Mouse (Mus musculus) granulocyte monocyte progenitor cell, adult 5-6 weeks (primary cell): ENCODE measurements around the gene Rapgef4. TPM values are rescaled to one million over a fixed set of nuclear protein-coding genes. Genes with fewer than 3 reads are reported as not detected.

ENCODE experiments used
- ATAC-seq: replicated peaks from 2 replicates; pipeline ENCODE4 v1.8.0; 2016; ENCODE audit warnings: mild to moderate bottlenecking, moderate TSS enrichment, inconsistent platforms; ENCODE audit not compliant: poor library complexity, severe bottlenecking
- total RNA-seq, 2 experiments: library from RNA; stranded (forward) in 1 of 2; stranded (reverse) in 1 of 2; fragments of 200-712, 200-1000 nt in 1 of 2; fragments of >200 nt in 1 of 2; fragmentation: Nextera tagmentation in 1 of 2; gene quantifications; 2 replicates each; pipeline ENCODE4 v1.2.3; 2014 to 2017

Gene Rapgef4
- total RNA-seq, 2 experiments from 2014 or later: 2.6 to 5.3 TPM

DNA sequence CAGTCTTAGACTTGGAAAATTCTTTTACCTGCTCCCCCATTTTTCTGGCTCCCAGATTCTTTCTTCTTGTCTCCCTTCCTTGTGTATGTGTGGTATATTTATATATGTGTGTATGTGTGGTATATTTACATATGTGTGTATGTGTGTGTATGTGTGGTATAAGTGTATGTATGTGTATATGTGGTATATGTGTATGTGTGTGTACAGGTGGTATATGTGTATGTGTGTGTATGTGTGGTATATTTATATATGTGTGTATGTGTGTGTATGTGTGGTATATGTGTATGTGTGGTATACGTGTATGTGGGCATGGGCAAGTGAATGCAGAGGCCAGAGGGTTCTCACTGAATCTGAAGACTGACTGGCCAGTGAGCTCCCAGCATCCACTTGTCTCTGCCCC, 310.1 kb downstream of the Rapgef4 start:
- no peak for ATAC-seq

- 0 out of 2 replicates have a peak, but pooled peaks have one; percentile 18 for ATAC-seq
Observed at GRCm38 (mm10) chr2:72292573-72292972, 311.5 kb downstream of the Rapgef4 start.

DNA sequence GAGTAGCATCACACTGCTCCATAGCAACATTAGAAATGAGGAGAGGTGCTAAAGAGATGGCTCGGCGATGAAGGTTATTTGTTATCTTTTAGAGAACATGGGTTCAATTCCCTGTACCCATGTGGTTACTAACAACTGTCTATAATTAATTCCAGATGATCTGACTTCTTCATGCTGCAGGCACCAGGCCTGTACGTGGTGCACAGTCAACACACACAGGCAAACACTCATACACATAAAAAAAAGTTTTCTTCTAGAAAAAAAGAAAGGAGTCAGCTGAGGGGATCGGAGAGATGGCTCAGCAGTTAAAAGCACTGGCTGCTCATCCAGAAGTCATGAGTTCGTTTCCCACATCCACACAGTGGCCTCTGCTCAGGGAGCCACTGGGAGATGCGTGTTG, 314.0 kb downstream of the Rapgef4 start:
- no peak for ATAC-seq

DNA sequence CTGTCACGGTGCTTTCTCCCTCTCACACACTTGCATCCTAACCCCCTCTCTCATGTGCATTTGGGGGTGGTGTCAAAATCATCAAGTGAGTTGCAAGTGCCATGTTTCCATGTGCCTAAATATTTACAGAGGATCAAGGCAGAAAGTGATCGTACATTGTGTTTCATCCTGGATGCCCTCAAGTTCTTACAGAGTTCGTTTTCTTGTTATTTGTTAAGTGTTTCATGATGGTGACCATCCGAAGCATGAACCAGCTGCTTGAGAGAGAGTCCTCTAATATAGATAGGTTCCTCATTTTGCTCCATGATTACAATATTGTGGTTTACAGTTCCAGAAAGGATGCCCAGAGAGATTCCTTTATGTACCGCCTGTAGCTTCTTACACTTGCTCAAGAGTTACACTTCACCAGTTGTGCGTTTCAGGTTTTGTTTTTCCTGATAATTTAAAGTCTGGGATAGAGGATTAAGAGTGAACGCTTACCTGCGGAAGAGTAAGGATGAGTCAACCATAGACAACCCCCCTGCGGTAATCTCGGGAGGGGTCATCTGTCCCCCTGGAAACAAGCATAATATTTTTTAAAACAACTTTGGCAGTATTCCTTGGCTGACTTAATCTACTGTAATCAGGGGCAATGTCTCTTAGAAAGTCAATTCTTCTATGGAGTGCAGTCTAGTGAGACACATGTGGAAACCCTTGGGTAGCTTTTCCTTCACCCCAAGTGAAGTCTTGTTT, 316.1 kb downstream of the Rapgef4 start:
- peak; percentile 56 for ATAC-seq

- ATAC-seq: peak; percentile 21; the same call in 1 of the 2 replicates
Observed at GRCm38 (mm10) chr2:72297716-72298082, 316.7 kb downstream of the Rapgef4 start.

DNA sequence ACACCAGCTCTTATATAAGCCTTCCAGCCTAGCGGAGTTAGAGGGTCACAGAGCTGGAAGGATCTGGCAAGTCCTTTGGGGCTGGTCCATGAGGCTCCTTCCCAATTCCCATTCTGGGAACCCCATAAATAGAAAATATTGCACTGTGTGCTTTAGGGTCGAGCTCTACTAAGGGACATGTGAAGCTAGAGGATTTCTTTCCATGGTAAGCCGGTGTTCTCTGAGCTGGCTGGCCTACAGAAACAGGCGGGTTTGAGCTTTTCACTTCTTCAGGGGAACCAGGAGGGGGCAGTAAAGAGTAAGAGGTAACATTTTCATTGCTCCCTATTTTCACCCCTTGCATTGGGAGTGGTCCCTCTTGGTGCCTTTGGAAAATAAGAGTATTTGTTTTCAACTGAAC, 317.4 kb downstream of the Rapgef4 start:
- no peak for ATAC-seq

DNA sequence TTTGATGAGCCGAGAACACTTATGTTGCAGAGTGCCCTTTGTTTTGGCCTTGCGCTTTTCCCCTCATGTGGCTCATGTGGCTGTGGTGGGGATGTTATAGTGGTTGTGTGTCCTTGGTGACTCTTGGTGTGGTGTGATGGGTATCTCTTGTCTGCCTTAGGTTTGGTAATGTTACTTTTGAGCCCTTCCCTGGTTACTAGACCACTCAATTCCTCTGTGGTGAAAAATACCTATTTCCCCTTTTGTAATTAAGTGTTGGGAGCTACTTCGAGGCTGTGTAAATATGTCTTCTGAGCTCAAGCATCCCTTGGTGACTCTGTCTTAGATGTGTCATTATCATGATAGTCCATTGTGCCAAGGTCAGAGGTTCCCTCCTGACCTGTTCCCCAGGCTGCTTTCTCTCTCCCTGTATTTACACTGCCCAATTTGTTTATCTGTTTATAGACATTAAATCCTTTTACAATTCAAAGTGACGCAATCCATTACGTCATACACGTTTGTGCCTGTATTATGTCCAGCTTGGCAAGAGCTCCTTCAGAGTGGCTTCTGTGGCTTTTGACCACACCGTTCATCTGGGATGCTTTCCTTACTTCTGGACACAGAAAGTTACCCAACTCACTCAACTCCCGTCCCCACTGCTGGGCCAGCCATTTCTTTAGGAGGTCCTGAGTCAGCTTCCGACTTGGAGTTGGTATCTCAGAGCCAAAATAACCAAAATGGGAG, 320.3 kb downstream of the Rapgef4 start:
- ATAC-seq: peak; percentile 78

GRCm38 (mm10) chr2:72305738-72306137, 324.7 kb downstream of the Rapgef4 start:
- ATAC-seq: no peak

Other genes starting within 250 kb of the Rapgef4 start
- gene Itga6, start 235.6 kb upstream of the Rapgef4 start, total RNA-seq (2014; fragmentation: Nextera tagmentation): 32.9 and 48.6 TPM in 2 replicates
- gene Itga6, start 235.6 kb upstream of the Rapgef4 start, total RNA-seq (2017): 46.9 and 59.7 TPM in 2 replicates
- gene Pdk1, start 108.0 kb upstream of the Rapgef4 start, total RNA-seq (2014; fragmentation: Nextera tagmentation): 20.5 and 44.3 TPM in 2 replicates
- gene Pdk1, start 108.0 kb upstream of the Rapgef4 start, total RNA-seq (2017): 77.7 and 82.7 TPM in 2 replicates